Mouse (Mus musculus): ENCODE data around the gene Vamp2. TPM values are rescaled to one million over a fixed set of nuclear protein-coding genes. Genes with fewer than 3 reads are reported as not detected.

Gene Vamp2
- 100 to 1,000 TPM; 510 to 518 TPM for total RNA-seq (2023)

DNA sequence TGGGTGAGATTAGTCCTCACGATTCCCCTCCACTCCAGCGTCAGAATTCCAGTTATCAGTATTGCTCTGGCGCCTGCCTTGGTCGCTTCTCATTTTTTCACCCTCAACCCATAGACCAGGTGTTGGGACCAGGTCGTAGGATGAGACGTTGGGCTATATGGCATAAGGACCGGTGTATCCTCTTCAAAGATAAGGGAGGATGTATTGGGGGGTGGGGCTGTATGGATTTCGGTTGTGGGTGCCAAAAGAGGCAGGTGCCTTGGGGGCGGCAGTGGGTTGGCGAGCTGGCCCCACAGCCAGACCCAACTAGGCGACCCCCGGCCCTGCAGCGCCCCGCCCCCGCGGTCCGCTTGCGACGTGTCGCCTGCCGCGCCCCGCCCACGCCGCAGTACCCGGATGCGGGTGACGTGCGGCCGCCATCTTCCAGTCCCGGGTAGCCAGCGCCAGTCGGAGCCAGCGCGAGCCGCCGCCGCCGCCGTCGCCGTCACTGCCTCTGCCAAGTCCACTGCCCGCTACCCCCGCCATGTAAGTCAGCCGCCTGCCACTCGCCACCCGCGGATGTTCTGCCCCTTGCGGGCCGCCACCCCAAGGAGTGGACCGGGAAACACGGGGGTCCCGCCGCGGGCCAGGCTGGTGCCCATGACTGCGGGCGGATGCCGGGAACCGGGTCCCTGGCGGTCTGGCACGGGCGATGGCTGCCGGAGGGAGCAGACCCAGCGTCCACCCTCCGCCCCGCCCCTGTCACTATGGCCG, at the start of gene Vamp2:
Vamp2 (plus strand) TSS at position 388 of the 753 bp plus-strand sequence.

GRCm38 (mm10) chr11:69045531-69046394, 42.5 kb upstream of the Vamp2 start, which contains the start of gene Aurkb:
Gene Aurkb (plus strand): TSS chr11:69045647.

DNA sequence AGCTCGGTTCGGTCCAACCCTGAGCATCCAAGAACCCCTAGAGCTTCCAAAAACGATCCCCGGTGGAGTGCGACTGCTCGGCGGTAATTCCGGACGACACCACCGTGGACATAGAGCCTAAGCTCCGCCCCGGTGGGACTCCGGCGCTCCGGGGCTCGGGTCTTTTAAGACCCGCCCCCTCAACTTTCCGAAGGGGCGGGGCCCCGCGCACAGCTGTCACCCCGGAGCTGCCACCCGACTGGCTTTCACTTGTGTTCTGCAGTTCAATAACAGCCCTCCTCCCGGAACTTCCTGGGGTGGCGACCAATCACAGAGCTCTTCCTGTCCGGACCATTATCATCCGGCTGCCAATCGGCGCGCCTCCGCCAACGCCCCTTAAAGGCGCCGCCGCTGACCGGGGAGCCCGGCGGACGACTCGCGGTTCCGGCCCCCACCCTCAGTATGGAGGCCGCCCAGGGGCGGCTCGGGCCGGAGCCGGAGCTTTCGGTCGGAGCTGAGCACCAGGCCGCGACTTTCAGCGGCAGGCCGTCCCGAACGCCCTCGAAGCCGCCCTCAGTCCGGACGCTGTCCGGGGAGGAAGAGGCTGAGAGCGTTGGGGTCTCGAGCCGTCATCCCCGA, 28.8 kb upstream of the Vamp2 start, which contains the start of gene Borcs6:
Borcs6 (plus strand) TSS at position 361 of the 618 bp plus-strand sequence.

DNA sequence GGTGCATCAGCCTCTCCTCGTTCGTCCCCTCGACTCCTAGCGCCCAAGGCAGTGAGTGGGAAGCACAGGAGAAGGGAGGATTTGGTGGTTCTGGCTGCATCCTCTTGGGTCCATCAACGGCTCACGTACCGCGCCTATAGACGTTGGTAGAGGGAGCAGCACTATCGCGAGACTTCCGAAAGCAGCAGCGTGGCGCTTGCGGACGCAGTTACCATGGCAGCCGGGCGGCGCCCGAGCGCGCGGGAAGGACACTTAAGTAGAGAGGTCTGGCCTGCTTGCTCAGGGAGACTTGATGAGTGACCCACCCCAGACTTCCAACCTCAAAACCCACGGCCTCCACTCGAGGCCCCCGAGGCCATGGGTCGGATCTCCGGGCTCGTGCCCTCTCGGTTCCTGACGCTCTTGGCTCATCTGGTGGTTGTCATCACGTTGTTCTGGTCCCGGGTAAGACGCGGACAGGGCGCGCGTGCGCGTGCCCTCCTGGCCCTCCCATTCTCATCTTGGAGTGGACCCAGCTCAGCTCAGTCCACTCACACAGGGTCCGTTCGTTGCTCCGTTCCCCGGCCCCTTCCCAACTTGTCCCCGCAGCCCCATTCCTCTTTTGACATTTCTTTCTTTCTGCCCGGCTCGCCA, 17.6 kb upstream of the Vamp2 start, which contains the start of gene Tmem107:
Tmem107 (plus strand) TSS at position 217 of the 633 bp plus-strand sequence.

GRCm38 (mm10) chr11:69094697-69095429, 6.6 kb downstream of the Vamp2 start, which contains the start of gene Per1:
Gene Per1 (plus strand): TSS chr11:69095217.

GRCm38 (mm10) chr11:69120221-69121000, 32.1 kb downstream of the Vamp2 start, which contains the start of gene Hes7:
Gene Hes7 (plus strand): TSS chr11:69120404.

DNA sequence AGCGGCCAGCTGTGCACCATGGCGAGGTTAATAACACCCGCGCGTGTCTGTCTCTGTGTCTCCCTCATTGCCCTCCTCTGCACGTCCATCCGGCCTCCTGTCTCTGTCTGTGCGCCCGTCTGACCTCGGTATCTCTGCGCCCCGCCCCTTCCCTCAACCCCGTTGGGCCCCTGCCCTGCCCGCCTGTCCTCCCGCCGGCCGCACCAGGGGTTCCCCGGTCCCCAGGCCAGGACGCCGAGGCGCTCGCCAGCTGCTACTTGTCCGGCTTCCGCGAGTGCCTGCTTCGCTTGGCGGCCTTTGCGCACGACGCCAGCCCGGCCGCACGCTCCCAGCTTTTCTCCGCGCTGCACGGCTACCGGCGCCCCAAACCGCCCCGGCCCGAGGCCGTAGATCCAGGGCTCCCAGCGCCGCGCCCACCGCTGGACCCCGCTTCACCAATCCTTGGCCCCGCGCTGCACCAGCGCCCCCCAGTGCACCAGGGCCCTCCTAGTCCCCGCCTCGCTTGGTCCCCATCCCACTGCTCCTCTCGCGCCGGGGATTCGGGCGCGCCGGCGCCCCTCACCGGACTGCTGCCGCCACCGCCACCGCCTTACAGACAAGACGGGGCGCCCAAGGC, 34.2 kb downstream of the Vamp2 start, which contains the start of gene 9130213A22Rik:
9130213A22Rik (minus strand) TSS at position 254 of the 616 bp plus-strand sequence.

GRCm38 (mm10) chr11:69125852-69125918, 37.4 kb downstream of the Vamp2 start, which contains the start of gene Aloxe3:
Gene Aloxe3 (plus strand): TSS chr11:69125896.

Other genes with a start within 250 kb of the Vamp2 start
- gene Ndel1, start 216.6 kb upstream of the Vamp2 start, total RNA-seq (2023): 10 to 100 TPM; 46.7 to 57.8 TPM
- gene Rnf222, start 199.9 kb upstream of the Vamp2 start, total RNA-seq (2023): not detected
- 1,000 to 10,000 TPM; 2,344 to 2,392 TPM for gene Rpl26, start 186.9 kb upstream of the Vamp2 start, total RNA-seq (2023)
- gene Odf4, start 161.4 kb upstream of the Vamp2 start, total RNA-seq (2023): not detected
- not detected for gene Arhgef15, start 131.0 kb upstream of the Vamp2 start, total RNA-seq (2023)
- 1 to 10 TPM; 3.5 to 6.0 TPM for gene Slc25a35, start 120.4 kb upstream of the Vamp2 start, total RNA-seq (2023)
- 1 to 10 TPM; 3.9 to 6.6 TPM for gene Rangrf, start 113.3 kb upstream of the Vamp2 start, total RNA-seq (2023)
- gene Pfas, start 80.0 kb upstream of the Vamp2 start, total RNA-seq (2023): 10 to 100 TPM; 32.0 to 32.7 TPM
- gene Ctc1, start 72.6 kb upstream of the Vamp2 start, total RNA-seq (2023): 10 to 100 TPM; 34.0 to 35.6 TPM
- 1 to 10 TPM; 7.0 to 7.1 TPM for gene Aurkb, start 42.8 kb upstream of the Vamp2 start, total RNA-seq (2023)
- gene Borcs6, start 28.8 kb upstream of the Vamp2 start, total RNA-seq (2023): 10 to 100 TPM; 22.2 to 22.5 TPM
- 1 to 10 TPM; 1.5 to 6.3 TPM for gene Tmem107, start 17.7 kb upstream of the Vamp2 start, total RNA-seq (2023)
- gene Per1, start 6.7 kb downstream of the Vamp2 start, total RNA-seq (2023): 100 to 1,000 TPM; 495 to 638 TPM
- gene Hes7, start 31.9 kb downstream of the Vamp2 start, total RNA-seq (2023): under 1 TPM in 1 of 2 experiments, not detected in 1; 0.30 TPM
- gene 9130213A22Rik, start 34.1 kb downstream of the Vamp2 start, total RNA-seq (2023): not detected
- 1 to 10 TPM in 1 of 2 experiments, under 1 TPM in 1; 0.83 to 1.1 TPM for gene Aloxe3, start 37.4 kb downstream of the Vamp2 start, total RNA-seq (2023)
- not detected for gene Alox12b, start 68.5 kb downstream of the Vamp2 start, total RNA-seq (2023)
- under 1 TPM in 1 of 2 experiments, not detected in 1; 0.21 TPM for gene Alox8, start 109.4 kb downstream of the Vamp2 start, total RNA-seq (2023)
- gene Gucy2e, start 148.5 kb downstream of the Vamp2 start, total RNA-seq (2023): not detected
- 10 to 100 TPM; 34.5 to 41.4 TPM for gene Cntrob, start 235.3 kb downstream of the Vamp2 start, total RNA-seq (2023)
- gene Trappc1, start 235.5 kb downstream of the Vamp2 start, total RNA-seq (2023): 10 to 100 TPM; 42.6 to 46.5 TPM
- 1 to 10 TPM; 2.7 to 4.5 TPM for gene Kcnab3, start 237.8 kb downstream of the Vamp2 start, total RNA-seq (2023)